Mouse (Mus musculus) CD8-positive naive resting alpha-beta T cell, adult 57 days (primary cell): ENCODE data around the gene Ifit1bl1. TPM values are rescaled to one million over a fixed set of nuclear protein-coding genes. Genes with fewer than 3 reads are reported as not detected.

Source experiments
- total RNA-seq: library from RNA; stranded (reverse); gene quantifications from one replicate; pipeline ENCODE4 v1.2.4, GENCODE M21; 2023

Ifit1bl1 gene
- total RNA-seq = 13.1 TPM

GRCm38 (mm10) chr19:34601888-34602287, at the start of gene Ifit1bl1:
Ifit1bl1 (minus strand) TSS chr19:34601956.

GRCm38 (mm10) chr19:34640623-34641022, 38.9 kb upstream of the Ifit1bl1 start, which contains the start of the genes Ifit1bl2 and Ifit1:
Ifit1bl2 (minus strand) TSS chr19:34640743.
Ifit1 (plus strand) TSS chr19:34640871.

GRCm38 (mm10) chr19:34607237-34608051, 5.7 kb upstream of the Ifit1bl1 start, which contains the start of gene Ifit3b:
Ifit3b (plus strand) TSS chr19:34607970.

GRCm38 (mm10) chr19:34583126-34583766, 18.5 kb downstream of the Ifit1bl1 start, which contains the start of gene Ifit3:
Ifit3 (plus strand) TSS chr19:34583531.

GRCm38 (mm10) chr19:34550534-34551223, 51.1 kb downstream of the Ifit1bl1 start, which contains the start of gene Ifit2:
Ifit2 (plus strand) TSS chr19:34550694.

Other genes with a start within 250 kb of the Ifit1bl1 start
- gene Ch25h, start 126.8 kb downstream of the Ifit1bl1 start, total RNA-seq = not detected
- 60.3 TPM for gene Lipa, start 74.5 kb downstream of the Ifit1bl1 start, total RNA-seq
- gene Ifit2, start 51.3 kb downstream of the Ifit1bl1 start, total RNA-seq = 12.0 TPM
- gene Ifit3, start 18.4 kb downstream of the Ifit1bl1 start, total RNA-seq = 13.0 TPM
- gene Ifit3b, start 6.0 kb upstream of the Ifit1bl1 start, total RNA-seq = 5.5 TPM
- gene Ifit1bl2, start 38.8 kb upstream of the Ifit1bl1 start, total RNA-seq = 0.40 TPM
- gene Ifit1, start 38.9 kb upstream of the Ifit1bl1 start, total RNA-seq = 13.0 TPM
- gene Slc16a12, start 145.3 kb upstream of the Ifit1bl1 start, total RNA-seq = not detected